Mouse (Mus musculus): ENCODE results near the gene Gm17359. TPM values are rescaled to one million over a fixed set of nuclear protein-coding genes. Genes with fewer than 3 reads are reported as not detected.

Gene Gm17359
- total and polyA plus RNA-seq, 3 experiments, result not detected

- TF ChIP-seq USF2 (conservative IDR thresholded peaks at IDR 0.05; ENCODE audit: low read depth, low read length), result no peak
- TF ChIP-seq SMC3 (IDR thresholded peaks at IDR 0.05; ENCODE audit: low read depth, low read length), result no peak
- TF ChIP-seq ZC3H11A (IDR thresholded peaks at IDR 0.05; ENCODE audit: low read depth, low read length), result no peak
- no peak for TF ChIP-seq JUN (IDR thresholded peaks at IDR 0.05; ENCODE audit: insufficient read depth, low read depth, low read length)
- TF ChIP-seq JUND (conservative IDR thresholded peaks at IDR 0.05; ENCODE audit: low read depth, low read length), result no peak
- no peak for TF ChIP-seq IRF4 (IDR thresholded peaks at IDR 0.05; ENCODE audit: low read depth, low read length)
- no peak for TF ChIP-seq MAFK (IDR thresholded peaks at IDR 0.05; ENCODE audit: insufficient replicate concordance, low read length)
- TF ChIP-seq MYC (IDR thresholded peaks at IDR 0.05; ENCODE audit: low read depth, low read length), result no peak
Observed at GRCm38 (mm10) chr3:79299401-79299800, 37.1 kb upstream of the Gm17359 start.

GRCm38 (mm10) chr3:79308605-79309004 is 27.9 kb upstream of the Gm17359 start:
- Histone ChIP-seq H3K79me2 (replicated peaks; ENCODE audit: control insufficient read depth, extremely low read depth, insufficient read depth, poor library complexity, severe bottlenecking) (no peaks in the 10 kb centered on the region), H3K9me3 (replicated peaks; ENCODE audit: low read length) (peaks cover 3% of the 10 kb centered on the region), H3K36me3 (replicated peaks in 1 of 2; ENCODE audit: control insufficient read depth in 1 of 2, insufficient read depth in 1 of 2, low read length in 1 of 2) (no peaks in the 10 kb centered on the region), H3K27ac (ENCODE audit: insufficient read depth, low read depth) (no peak overlapping the region), H3K4me2 (ENCODE audit: insufficient read depth, low read depth, poor library complexity, severe bottlenecking) (no peak overlapping the region), H3K4me1 (ENCODE audit: control insufficient read depth in 1 of 2, insufficient read depth in 2 of 2) (no peaks in the 10 kb centered on the region), H3K27me3 (replicated peaks) (no peaks in the 10 kb centered on the region), H3K4me3 (replicated peaks in 1 of 3; ENCODE audit: low read depth in 2 of 3, low read length in 2 of 3, poor library complexity in 1 of 3) (no peak overlapping the region), H3K9ac (ENCODE audit: insufficient read depth, low read depth) (no peak overlapping the region)
- TF ChIP-seq USF2 (conservative IDR thresholded peaks at IDR 0.05; ENCODE audit: low read depth, low read length) (no peak), MAX (IDR thresholded peaks at IDR 0.05; ENCODE audit: low read length) (no peak), ELF1 (IDR thresholded peaks at IDR 0.05; ENCODE audit: low read depth, low read length) (no peak), POLR2A (IDR thresholded peaks at IDR 0.05; ENCODE audit: low read depth, low read length) (no peak), TCF12 (IDR thresholded peaks at IDR 0.05; ENCODE audit: low read depth, low read length) (no peak), CHD1 (IDR thresholded peaks at IDR 0.05; ENCODE audit: low read depth, low read length) (no peak), TBP (conservative IDR thresholded peaks at IDR 0.05; ENCODE audit: low read depth, low read length) (no peak), SMC3 (IDR thresholded peaks at IDR 0.05; ENCODE audit: low read depth, low read length) (no peak), IRF4 (IDR thresholded peaks at IDR 0.05; ENCODE audit: low read depth, low read length) (no peak)
- in situ Hi-C loops (cut with MboI; ENCODE audit: low pct_ligation_motif_present, low pct_unique_long_range_greater_than_20kb, low sequenced_read_pairs) (no loop called here), dilution Hi-C loops (cut with MboI; ENCODE audit: extremely low pct_ligation_motif_present, extremely low pct_unique_long_range_greater_than_20kb, low sequenced_read_pairs) (no loop called here)
- no peak for DNase-seq (ENCODE audit: extremely low read depth)

More at GRCm38 (mm10) chr3:79299401-79299800, 37.1 kb upstream of the Gm17359 start:
- peaks cover 2% of the 10 kb centered on the region for H3K9me3 ChIP-seq (replicated peaks; ENCODE audit: low read length)
- no peak overlapping the region for H3K4me3 ChIP-seq (replicated peaks in 1 of 3; ENCODE audit: low read depth in 2 of 3, low read length in 2 of 3, poor library complexity in 1 of 3)
- no peak for DNase-seq (ENCODE audit: extremely low read depth)
- H3K79me2 ChIP-seq (replicated peaks; ENCODE audit: control insufficient read depth, extremely low read depth, insufficient read depth, poor library complexity, severe bottlenecking), result no peaks in the 10 kb centered on the region
- H3K4me2 ChIP-seq (ENCODE audit: insufficient read depth, low read depth, poor library complexity, severe bottlenecking), result no peak overlapping the region
- H3K4me1 ChIP-seq (ENCODE audit: control insufficient read depth in 1 of 2, insufficient read depth in 2 of 2), result no peaks in the 10 kb centered on the region
- no peaks in the 10 kb centered on the region for H3K27me3 ChIP-seq (replicated peaks)
- H3K9ac ChIP-seq (ENCODE audit: insufficient read depth, low read depth), result no peak overlapping the region
- no peaks in the 10 kb centered on the region for H3K36me3 ChIP-seq (replicated peaks in 1 of 2; ENCODE audit: control insufficient read depth in 1 of 2, insufficient read depth in 1 of 2, low read length in 1 of 2)
- dilution Hi-C loops (cut with MboI; ENCODE audit: extremely low pct_ligation_motif_present, extremely low pct_unique_long_range_greater_than_20kb, low sequenced_read_pairs) (no loop called here), in situ Hi-C loops (cut with MboI; ENCODE audit: low pct_ligation_motif_present, low pct_unique_long_range_greater_than_20kb, low sequenced_read_pairs) (no loop called here)
- no peak overlapping the region for H3K27ac ChIP-seq (ENCODE audit: insufficient read depth, low read depth)

GRCm38 (mm10) chr3:79310184-79310583 is 26.3 kb upstream of the Gm17359 start:
- H3K4me2 ChIP-seq (ENCODE audit: insufficient read depth, low read depth, poor library complexity, severe bottlenecking), result no peak overlapping the region
- H3K9me3 ChIP-seq (replicated peaks; ENCODE audit: low read length), result peaks cover 3% of the 10 kb centered on the region
- no peaks in the 10 kb centered on the region for H3K4me1 ChIP-seq (ENCODE audit: control insufficient read depth in 1 of 2, insufficient read depth in 2 of 2)
- in situ Hi-C loops (cut with MboI; ENCODE audit: low pct_ligation_motif_present, low pct_unique_long_range_greater_than_20kb, low sequenced_read_pairs), result no loop called here
- no peaks in the 10 kb centered on the region for H3K27me3 ChIP-seq (replicated peaks)
- TF ChIP-seq PAX5 (IDR thresholded peaks at IDR 0.05; ENCODE audit: low read length) (no peak), UBTF (IDR thresholded peaks at IDR 0.05; ENCODE audit: low read depth, low read length) (no peak), ZKSCAN1 (IDR thresholded peaks at IDR 0.05; ENCODE audit: borderline replicate concordance, low read depth, low read length) (no peak), POLR2AphosphoS2 (IDR thresholded peaks at IDR 0.05; ENCODE audit: low read depth, low read length) (no peak), TCF12 (IDR thresholded peaks at IDR 0.05; ENCODE audit: low read depth, low read length) (no peak), MYC (IDR thresholded peaks at IDR 0.05; ENCODE audit: low read depth, low read length) (no peak), EP300 (IDR thresholded peaks at IDR 0.05; ENCODE audit: low read length) (no peak), IRF4 (IDR thresholded peaks at IDR 0.05; ENCODE audit: low read depth, low read length) (no peak), USF1 (IDR thresholded peaks at IDR 0.05; ENCODE audit: low read depth, low read length) (no peak), JUN (IDR thresholded peaks at IDR 0.05; ENCODE audit: insufficient read depth, low read depth, low read length) (no peak), ELF1 (IDR thresholded peaks at IDR 0.05; ENCODE audit: low read depth, low read length) (no peak), MEF2A (IDR thresholded peaks at IDR 0.05; ENCODE audit: borderline replicate concordance, low read depth, low read length) (no peak), RAD21 (IDR thresholded peaks at IDR 0.05; ENCODE audit: low read depth, low read length) (no peak)
- dilution Hi-C loops (cut with MboI; ENCODE audit: extremely low pct_ligation_motif_present, extremely low pct_unique_long_range_greater_than_20kb, low sequenced_read_pairs), result no loop called here
- H3K9ac ChIP-seq (ENCODE audit: insufficient read depth, low read depth), result no peak overlapping the region
- H3K4me3 ChIP-seq (replicated peaks in 1 of 3; ENCODE audit: low read depth in 2 of 3, low read length in 2 of 3, poor library complexity in 1 of 3), result no peak overlapping the region
- no peak for DNase-seq (ENCODE audit: extremely low read depth)
- no peaks in the 10 kb centered on the region for H3K36me3 ChIP-seq (replicated peaks in 1 of 2; ENCODE audit: control insufficient read depth in 1 of 2, insufficient read depth in 1 of 2, low read length in 1 of 2)
- H3K27ac ChIP-seq (ENCODE audit: insufficient read depth, low read depth), result no peak overlapping the region
- H3K79me2 ChIP-seq (replicated peaks; ENCODE audit: control insufficient read depth, extremely low read depth, insufficient read depth, poor library complexity, severe bottlenecking), result no peaks in the 10 kb centered on the region
